Mouse (Mus musculus): ENCODE results near the gene Pitpnm2. TPM values are rescaled to one million over a fixed set of nuclear protein-coding genes. Genes with fewer than 3 reads are reported as not detected.

Gene Pitpnm2
- total RNA-seq, 2 experiments from 2014 or later = 3.1 to 8.8 TPM

DNA sequence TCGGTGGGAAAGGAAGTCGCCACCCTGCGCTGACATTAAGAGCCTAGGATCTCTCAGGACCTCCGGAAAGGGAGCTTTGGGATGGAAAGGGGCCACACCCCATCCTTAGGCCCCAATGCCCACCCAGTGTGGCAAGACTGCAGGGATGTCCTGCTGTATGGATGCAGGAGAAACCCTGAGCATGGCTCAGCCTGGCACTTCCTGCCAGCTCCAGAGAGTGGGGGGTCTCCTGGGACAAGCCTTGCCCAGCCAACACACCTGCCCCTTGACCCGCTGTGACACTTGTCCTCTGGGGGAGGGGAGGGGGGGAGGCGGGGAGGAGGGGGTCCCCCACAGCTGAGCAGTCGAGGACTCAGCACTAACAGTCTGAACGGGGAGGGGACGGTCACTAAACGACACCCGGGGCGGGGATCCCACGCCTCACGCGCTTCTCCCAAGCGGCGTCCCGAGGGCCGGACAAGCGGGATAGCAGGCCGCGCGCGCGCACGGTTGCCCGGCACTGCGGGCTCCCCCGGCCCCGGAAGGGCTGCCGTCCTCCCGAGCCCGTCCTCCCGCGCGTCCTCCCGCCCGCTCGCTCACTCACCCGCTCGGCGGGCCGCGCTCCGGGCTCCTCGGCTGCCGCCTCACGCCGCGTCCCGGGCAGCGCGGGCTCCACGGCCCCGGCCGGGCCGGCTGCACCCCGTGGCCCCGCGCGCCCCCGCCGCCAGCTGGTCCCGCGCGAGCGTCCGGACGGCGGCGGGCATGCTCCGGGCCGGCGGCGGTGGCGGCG lies 531 bp downstream of the Pitpnm2 start:
- ATAC-seq (replicated peaks; ENCODE audit: poor library complexity, severe bottlenecking) = peak; percentile 52

DNA sequence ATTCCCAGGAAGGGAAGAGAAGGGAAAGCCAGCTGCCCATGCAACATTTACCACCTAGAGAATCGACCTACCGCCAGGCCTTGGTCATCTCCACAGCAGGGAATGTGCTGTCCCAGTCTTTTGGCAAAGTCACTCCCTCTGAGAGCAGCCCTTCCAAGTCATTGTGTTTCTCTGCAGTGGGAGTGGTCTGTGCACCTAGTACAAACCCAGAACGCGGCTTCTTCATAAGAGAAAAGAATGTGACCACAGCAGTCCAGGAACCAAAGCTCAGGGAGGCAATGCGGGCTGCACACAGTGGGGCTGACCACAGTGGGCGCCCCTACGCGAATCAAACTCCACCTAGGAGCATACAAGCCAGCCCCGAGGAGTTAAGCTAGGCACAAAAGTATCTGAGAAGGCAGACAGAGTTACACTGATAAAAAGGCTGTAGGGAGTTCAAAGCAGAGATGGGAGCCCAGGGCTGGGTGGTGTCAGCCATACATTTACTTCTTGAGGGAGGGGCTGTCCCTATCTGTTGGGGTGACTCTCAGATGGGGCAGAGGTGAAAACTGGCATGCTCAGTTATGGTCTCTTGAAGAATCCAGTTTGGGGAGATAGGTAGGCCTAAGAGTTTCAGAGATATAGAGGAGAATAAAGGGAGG lies 1.5 kb downstream of the Pitpnm2 start:
- ATAC-seq (replicated peaks; ENCODE audit: poor library complexity, severe bottlenecking) = no peak

DNA sequence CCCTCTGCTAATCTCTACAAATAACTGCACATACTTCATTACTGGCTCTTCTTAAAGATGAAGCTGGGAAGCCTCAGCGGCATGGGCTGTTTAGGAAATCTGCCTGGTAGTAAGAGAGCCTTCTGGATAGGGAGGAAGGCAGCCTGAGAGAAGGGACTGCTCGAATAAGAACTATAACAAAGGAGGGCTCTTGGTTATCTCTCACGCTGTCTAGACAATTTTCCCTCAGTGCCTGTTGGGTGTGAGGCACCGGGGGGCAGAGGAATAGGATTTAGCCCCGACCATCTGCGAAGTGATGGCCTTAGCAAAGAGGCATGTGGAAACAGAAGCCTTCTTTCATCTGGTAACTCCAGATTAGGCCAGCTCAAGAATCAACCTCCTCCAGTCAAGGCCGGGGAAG lies 2.3 kb downstream of the Pitpnm2 start:
- ATAC-seq (replicated peaks; ENCODE audit: poor library complexity, severe bottlenecking) = no peak

DNA sequence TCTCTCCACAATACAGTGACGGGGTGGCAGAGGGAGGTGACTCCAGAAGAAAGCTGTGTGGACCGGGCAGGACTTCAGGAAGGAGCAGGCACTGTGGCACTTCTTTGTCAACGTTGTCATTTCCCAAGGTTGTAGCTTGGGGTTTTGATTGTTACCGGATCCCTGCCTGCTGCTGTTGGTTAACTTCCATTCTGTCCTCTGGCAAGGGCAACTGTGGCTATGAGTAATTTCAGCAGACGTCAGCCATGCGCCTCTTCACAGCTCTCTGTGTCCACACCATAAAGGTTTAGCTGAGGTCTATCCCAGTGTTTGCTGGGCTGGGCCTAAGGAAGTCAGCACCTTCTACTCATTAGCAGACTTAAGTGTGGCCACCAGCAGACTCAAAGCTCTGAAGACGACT lies 4.7 kb downstream of the Pitpnm2 start:
- ATAC-seq (replicated peaks; ENCODE audit: poor library complexity, severe bottlenecking) = no peak

DNA sequence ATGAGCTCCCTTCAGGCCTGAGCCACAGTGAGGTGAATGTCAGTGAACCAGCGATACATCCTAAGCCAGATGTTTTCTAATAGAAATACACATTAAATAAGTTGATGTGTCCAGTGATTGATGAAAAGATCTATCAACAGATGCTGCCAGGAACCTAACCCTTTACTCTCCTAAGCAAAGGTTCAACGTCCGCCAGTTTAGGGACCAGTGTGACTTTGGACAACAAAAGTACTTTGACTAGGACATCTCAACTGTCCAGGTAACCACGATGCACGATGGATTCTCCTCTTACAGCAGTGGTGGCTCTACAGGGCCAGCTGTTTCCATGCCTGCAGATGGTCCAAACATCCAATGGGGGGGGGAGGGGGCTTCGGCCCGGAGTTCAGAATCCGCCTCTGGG lies 5.1 kb downstream of the Pitpnm2 start:
- no peak for ATAC-seq (replicated peaks; ENCODE audit: poor library complexity, severe bottlenecking)

DNA sequence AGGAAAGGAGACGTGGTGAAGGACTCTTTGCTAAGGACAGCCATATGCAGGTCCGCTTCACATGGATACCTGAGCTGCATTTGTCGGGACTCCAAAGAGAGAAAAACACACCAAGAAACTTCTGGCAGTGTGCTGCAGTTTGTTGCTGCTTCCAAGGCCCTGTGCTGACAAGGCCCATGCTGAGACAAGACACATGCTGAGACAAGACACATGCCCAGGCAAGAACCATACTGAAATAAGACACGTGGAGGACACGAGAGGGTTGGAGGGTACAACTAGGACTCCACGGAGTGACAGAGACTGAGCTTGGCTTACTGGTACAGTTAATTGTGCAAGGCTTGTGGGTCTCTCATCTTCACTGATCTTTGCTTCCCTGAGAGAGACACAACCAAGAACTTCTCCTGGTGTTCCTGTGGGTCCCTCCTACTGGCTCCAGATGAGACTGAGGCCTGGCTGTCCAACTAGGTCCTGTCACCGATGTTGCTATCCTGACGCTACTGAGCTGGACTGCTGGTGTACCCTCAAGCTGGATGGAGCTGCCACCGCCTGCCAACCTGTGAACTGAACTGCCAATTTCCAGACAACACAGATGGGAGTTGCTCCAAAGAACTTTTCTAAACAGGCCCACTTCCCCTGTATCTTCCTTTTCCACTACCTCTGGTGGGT lies 6.2 kb downstream of the Pitpnm2 start:
- ATAC-seq (replicated peaks; ENCODE audit: poor library complexity, severe bottlenecking) = no peak

DNA sequence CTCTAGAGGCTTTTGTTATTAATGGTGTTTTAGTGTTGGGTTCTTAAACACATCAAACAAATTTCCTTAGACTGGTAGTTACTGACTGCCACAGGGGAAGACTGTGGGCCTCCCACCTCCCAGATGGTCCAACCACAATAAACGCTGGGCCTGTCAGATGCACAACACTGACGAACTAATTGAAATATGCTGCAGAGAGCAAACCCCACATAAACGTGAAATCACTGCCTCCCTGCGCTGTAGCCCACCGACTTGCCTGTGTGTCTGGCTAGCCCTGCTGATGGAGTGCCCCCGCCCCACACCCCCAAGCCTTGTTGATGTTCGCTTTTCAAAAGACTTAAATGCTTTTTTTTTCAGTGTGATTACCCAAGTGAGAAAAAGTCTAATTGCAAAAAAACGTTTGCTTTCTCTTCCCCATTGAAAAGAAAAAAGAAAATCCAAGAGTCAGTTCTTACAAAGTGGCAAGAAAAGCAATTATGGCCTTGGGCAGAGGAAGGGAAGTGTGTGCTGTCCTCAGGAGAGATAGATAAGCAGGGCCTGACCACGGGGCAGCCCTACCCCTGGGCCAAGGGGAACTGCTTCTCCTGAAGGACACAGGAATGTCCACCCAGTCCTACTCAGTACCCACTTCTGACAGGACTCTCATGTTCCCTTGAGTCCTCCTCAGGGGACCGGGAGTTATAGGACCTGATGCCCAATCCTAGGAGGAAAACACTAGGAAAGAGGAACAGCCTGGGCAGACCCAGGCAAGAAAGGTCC lies 7.7 kb downstream of the Pitpnm2 start:
- ATAC-seq (replicated peaks; ENCODE audit: poor library complexity, severe bottlenecking) = peak; percentile 62

DNA sequence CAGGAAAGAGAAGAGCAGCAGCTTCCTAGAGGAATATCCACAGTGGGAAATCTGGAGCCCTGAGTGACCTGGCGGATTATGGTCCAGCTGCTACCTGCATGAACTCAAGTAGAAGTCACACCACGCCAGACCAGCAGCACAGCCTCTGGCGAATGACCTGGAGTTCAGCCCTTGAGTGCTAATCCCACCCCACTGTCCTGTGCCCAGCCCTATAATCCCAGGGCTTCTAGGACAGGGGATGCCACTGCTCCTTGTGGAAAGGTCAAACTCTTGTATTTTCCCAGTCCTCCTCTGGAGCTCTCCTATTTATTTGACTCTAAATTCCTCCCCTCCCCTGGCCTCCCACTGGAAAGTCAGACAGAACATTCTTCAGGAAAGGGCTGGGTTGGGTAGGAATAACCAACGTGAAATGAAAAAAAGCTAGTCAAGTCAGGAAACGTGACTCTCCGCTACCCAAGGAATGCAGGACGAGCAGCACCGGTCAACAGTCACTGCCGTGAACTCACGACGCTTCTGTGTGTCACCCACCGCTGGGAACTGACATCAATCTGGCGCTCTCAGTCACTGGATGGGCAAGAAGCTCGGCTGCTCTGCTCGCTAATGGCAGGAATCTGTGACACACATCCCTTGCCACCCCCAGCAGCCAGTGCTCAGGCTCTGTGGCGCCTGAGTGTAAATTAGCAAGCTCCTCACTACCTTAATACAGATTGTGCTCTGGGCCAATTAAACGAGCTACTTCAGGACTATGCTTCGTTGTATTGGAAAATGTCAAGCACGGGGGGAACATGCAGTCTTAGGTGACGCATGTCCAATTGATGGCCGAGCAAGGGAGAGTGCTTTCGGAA lies 8.5 kb downstream of the Pitpnm2 start:
- no peak; the same call in 1 of the 2 replicates for ATAC-seq (replicated peaks; ENCODE audit: poor library complexity, severe bottlenecking)

DNA sequence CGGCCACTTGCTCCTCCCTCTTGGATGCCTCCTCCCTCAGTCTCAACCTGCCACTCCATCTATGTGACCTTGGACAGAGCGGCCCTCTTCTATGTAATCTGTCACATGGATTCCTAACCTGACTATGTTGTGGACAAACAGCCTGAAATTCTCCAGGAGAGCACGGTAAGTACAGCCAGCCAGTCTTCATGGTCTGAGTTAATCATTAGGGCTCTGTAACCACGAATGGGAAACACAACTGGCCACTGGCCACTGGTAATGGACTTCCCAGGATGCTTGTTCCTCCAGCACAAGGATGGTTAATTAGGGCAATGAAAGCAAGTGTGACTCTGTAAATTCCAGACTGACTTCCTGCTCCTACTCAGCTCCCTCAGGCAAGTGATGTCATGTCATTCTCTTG lies 13.4 kb downstream of the Pitpnm2 start:
- ATAC-seq (replicated peaks; ENCODE audit: poor library complexity, severe bottlenecking) = no peak

DNA sequence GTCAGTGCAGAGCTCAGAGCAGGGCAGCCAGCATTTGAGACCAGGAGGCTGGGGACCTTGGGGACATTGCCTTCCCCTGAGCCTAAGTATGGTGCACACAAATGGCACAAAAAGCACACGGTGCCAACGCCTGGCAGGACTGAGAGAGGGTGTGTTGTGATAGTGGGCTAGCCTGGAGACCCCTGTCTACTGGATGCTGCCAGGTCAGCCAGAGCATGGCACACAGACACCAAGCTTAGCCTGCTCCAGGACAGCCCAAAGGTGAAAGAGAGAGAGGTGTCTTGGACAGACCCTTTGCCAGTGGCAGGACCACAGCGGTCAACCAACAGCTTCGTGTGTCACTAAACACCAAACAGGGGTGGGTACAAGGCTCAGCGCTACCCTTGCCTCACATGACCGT lies 14.8 kb downstream of the Pitpnm2 start:
- no peak for ATAC-seq (replicated peaks; ENCODE audit: poor library complexity, severe bottlenecking)

DNA sequence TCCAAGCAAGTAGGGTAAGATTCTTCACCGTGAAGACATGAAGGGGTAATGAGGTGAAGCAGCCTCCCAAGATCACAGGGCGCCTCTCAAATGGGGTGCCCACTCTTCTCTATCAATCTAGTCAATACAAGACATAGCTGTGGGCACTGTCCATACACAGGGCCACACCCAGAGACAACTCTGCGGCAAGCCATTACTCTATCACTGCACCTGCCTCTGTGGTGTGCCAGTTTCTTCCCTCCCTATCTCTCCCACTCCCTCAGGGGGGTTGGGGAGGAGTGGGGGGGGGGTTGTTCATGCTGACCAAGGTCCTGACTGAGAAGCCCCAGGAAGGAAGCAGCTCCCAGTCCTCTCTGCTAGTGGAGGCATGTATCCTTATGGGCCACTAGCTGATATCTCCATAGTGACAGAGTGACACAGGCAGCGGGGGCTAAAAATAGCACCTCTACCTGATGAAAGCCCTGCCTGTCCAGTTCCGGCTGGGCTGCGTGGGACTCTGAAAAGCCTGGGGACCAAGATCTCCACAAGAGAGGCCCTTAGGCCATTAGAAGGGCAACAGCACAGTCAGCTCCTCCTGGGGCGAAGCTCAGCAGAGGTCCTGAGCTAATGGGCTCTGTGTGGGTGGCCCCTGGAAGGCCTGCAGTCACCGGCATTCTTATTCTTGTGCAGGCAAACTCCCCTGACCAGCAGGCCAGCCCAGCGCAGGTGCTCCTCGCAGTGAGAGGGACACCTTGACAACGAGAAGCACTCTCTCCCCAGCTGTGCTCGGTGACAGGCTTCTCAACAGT lies 15.5 kb downstream of the Pitpnm2 start:
- ATAC-seq (replicated peaks; ENCODE audit: poor library complexity, severe bottlenecking) = no peak

DNA sequence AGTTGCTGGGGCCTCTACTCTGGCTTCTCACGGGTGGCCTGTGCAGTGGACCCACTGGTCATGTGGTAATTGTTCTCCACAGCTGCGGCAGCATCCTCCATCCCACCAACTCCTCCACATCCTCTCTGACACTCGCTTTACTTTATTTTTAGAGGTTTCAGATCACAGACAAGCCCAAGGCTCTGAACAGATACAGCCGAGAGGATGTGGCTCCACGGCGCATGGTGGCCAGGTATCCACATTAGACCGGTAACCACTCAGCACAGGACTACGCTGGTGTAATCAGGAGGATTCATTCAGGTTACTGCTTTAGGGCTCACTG lies 16.5 kb downstream of the Pitpnm2 start:
- no peak for ATAC-seq (replicated peaks; ENCODE audit: poor library complexity, severe bottlenecking)

DNA sequence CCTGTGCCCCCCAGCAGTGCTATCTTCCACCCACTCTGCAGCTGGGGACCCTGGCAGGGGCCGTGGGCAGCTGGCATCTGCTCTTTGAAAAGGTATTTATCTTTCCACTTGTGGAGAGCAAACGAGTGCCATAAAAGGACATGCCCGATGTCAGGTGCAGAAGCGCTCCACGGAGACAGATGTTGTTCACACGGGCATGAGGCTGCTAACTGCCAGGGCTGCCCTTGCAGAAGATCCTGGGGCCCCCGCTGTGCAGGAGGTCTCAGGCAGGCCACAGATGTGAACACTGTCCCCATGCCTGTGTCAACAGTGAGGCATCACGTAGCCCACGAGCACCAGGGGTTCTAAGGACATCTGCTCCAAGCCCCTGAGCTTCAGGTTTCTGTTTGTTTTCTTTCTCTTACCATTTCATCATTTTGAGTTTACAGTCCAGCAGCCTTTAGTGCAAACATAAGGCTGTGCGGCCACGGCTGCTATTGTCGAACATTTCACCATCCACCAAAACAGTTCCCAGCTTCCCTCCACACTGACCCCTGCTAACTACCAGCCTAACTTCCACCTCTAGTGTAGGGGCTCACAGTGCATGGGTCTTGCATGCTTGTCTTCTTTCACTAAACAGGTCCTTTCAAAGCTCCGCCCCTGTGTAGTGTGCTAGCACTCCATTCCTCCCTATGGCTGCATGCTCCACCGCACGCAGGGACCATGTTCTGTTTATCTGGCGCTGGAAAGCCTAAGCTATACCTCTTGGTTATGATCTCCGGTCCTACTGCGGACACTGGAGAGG lies 17.0 kb downstream of the Pitpnm2 start:
- no peak for ATAC-seq (replicated peaks; ENCODE audit: poor library complexity, severe bottlenecking)

DNA sequence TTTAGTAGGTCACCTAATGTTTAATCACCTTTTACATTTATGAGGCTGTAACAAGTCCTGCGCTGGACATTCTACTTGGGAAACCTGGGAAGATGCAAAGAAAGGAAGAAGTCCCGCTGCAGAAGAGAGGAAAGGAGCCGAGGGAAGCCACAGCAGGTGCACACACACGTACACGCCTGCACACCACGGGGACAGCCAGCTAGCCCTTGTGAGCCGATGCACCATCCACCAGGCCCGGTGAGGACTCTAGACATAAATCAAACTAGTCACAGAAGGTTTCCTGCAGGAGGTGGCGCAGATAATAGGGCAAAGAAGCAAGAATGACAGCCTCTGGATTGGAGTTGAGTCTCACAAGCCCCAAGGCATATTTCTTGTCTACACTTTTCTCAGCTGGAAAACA lies 19.1 kb downstream of the Pitpnm2 start:
- ATAC-seq (replicated peaks; ENCODE audit: poor library complexity, severe bottlenecking) = no peak

DNA sequence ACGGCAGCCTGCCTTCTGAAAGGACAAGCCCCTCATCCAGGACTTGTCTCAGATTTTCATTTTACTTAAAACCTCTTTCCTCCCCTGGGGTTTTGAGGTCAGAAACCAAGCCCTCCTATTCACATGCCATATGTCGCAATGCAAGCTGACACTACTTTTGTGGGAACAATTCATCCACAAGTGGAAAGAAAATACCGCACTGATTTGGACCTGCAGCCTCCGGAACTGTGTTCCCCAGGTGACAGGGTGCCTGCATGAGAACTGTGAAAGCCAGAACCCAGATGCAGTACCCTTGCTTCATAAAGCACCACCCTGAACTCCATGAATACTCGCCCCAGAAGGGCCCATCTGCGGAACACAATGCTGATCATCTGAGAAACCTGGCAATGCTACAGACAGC lies 22.4 kb downstream of the Pitpnm2 start:
- peak; percentile 56 for ATAC-seq (replicated peaks; ENCODE audit: poor library complexity, severe bottlenecking)

DNA sequence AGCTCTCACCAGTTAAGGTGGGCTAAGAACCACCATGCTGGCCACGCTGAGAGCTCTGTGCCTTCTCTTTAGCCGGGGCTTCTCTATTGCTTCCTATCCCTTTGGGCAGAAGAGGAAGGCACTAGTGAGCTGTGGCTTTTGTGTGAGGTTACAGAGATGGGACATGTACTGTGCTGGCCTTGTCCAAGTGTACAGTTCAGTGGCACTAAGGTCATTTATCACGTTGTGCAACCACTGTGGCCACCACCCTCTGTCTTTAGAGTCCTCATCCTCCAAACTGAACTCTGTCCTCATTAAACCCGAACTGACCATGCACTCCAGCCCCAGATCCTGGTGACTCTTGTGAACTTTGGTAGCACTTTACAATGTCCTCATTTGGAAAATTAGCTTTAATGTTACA lies 23.1 kb downstream of the Pitpnm2 start:
- ATAC-seq (replicated peaks; ENCODE audit: poor library complexity, severe bottlenecking) = peak; percentile 54

DNA sequence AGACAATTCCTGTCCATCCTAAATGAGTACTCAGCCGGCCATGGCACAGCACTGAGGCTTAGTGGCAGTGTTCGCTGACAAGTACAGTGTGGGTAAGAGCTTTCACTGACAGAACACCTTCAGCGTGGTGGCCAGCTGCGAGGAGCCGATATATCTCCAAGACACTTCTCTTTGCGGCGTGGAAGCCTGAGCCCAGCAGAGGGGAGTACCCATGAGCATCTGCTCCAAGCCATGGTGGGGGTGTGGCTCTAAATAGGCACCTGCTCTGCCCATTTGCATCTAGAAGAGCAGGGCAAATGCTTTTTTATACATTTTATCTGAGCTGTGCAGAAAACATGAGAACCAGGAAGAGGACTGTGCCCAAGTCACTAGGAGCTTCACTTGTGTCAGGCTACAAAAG lies 23.7 kb downstream of the Pitpnm2 start:
- ATAC-seq (replicated peaks; ENCODE audit: poor library complexity, severe bottlenecking) = no peak

DNA sequence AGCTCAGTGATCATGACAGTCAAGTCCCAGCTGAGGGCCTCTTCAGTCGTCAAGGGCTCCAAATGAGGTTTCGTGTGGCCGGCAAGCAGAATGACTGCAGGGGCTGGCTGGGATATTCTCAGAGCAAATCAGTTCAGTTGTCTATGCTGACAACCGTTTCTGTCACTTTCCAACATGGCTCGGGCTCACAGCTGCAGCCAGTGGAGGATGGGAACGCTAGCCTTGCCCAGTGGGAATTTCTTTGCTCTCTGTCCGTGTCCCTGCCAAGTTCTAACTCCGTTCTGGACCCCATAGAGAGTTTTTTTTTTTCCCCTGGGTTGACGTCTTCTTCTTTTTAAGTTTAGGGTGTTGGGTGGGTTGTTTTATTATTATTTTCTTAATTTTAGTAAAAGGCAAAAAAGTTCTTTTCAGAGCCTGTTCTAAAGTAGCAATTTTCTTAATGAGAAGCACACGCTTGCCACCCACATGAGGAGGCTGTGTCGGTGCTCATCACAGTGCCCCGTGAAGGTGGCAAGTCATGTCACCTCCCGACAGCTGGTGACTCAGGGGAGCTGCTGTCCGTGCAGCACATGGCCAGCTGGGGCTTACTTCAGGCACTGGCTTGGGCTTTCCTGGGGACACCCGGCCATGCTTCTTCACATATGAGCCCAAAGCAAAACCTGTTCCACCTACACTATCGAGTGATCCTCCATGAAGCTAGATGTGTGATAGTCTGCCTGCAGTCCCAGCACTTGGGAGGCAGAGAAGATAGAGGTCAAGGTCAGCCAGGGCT lies 25.1 kb downstream of the Pitpnm2 start:
- ATAC-seq (replicated peaks; ENCODE audit: poor library complexity, severe bottlenecking) = no peak

Data from granulocyte monocyte progenitor cell, adult 5-6 weeks (primary cell).